Mouse (Mus musculus) CH12.LX (cell line): ENCODE results near the gene 1500009L16Rik.

ENCODE experiments used
- BHLHE40 ChIP-seq: IDR thresholded peaks from 2 replicates; pipeline ENCODE4 v1.6.1; 2011; ENCODE audit warnings: mild to moderate bottlenecking, low read depth, low read length, improper control_type of control experiment
- CTCF ChIP-seq, 2 experiments: IDR thresholded peaks in 1 of 2; conservative IDR thresholded peaks in 1 of 2; 2 replicates each; pipeline ENCODE4 v1.5.1; 2011 to 2012; ENCODE audit warnings: low read depth in 2 of 2, low read length in 2 of 2, improper control_type of control experiment in 1 of 2, inconsistent platforms in 1 of 2, mild to moderate bottlenecking in 1 of 2, moderate library complexity in 1 of 2
- EP300 ChIP-seq: IDR thresholded peaks from 2 replicates; pipeline ENCODE4 v1.6.1; 2011; ENCODE audit warnings: low read length, improper control_type of control experiment
- HCFC1 ChIP-seq: IDR thresholded peaks from 2 replicates; pipeline ENCODE4 v1.6.1; 2012; ENCODE audit warnings: low read depth, mild to moderate bottlenecking, inconsistent platforms, low read length, improper control_type of control experiment
- JUN ChIP-seq: IDR thresholded peaks from 2 replicates; pipeline ENCODE4 v1.6.1; 2011; ENCODE audit warnings: low read depth, mild to moderate bottlenecking, low read length, improper control_type of control experiment, moderate library complexity; ENCODE audit not compliant: insufficient read depth
- KAT2A ChIP-seq: IDR thresholded peaks from 2 replicates; pipeline ENCODE4 v1.6.1; 2012; ENCODE audit warnings: low read length, improper control_type of control experiment, inconsistent platforms; ENCODE audit not compliant: insufficient replicate concordance
- MYC ChIP-seq: IDR thresholded peaks from 2 replicates; pipeline ENCODE4 v1.6.1; 2011; ENCODE audit warnings: low read depth, mild to moderate bottlenecking, improper control_type of control experiment, low read length
- NRF1 ChIP-seq: IDR thresholded peaks from 2 replicates; pipeline ENCODE4 v1.6.1; 2014; ENCODE audit warnings: low read depth, mild to moderate bottlenecking, inconsistent platforms, low read length, improper control_type of control experiment, moderate library complexity
- POLR2A ChIP-seq: IDR thresholded peaks from 2 replicates; pipeline ENCODE4 v1.6.1; 2011; ENCODE audit warnings: low read depth, mild to moderate bottlenecking, improper control_type of control experiment, low read length
- TBP ChIP-seq: conservative IDR thresholded peaks from 2 replicates; pipeline ENCODE4 v1.6.1; 2011; ENCODE audit warnings: low read depth, low read length, improper control_type of control experiment
- TCF12 ChIP-seq: IDR thresholded peaks from 2 replicates; pipeline ENCODE4 v1.6.1; 2014; ENCODE audit warnings: low read depth, mild to moderate bottlenecking, inconsistent platforms, low read length, improper control_type of control experiment
- ZC3H11A ChIP-seq: IDR thresholded peaks from 2 replicates; pipeline ENCODE4 v1.6.1; 2012; ENCODE audit warnings: low read depth, mild to moderate bottlenecking, inconsistent platforms, low read length, improper control_type of control experiment
- ZKSCAN1 ChIP-seq: IDR thresholded peaks from 2 replicates; pipeline ENCODE4 v1.6.1; 2012; ENCODE audit warnings: low read depth, inconsistent platforms, low read length, improper control_type of control experiment, borderline replicate concordance
- ZNF384 ChIP-seq: IDR thresholded peaks from 2 replicates; pipeline ENCODE4 v1.6.1; 2012; ENCODE audit warnings: low read depth, low read length, improper control_type of control experiment, inconsistent platforms

DNA sequence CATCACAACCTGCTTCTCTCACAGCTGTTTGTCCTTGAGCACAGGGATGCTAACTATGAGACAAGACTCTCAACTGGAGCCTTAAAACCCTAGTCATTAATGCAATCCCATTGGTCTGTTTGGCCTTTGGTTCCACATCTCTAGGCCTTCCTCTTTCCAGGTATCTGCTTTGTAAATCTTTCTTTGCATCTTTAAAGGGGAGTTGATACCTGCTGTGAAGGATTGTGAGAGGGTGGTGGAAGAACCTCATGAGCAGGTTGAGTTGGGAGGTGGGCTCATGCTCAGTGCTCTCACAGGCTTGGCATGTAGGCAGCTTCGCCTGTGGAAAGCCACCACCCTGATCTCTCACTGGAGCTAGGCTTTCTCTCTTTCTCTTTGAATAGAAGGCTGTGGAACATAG is 30.4 kb downstream of the 1500009L16Rik start:
- no peak for TF ChIP-seq TCF12
- TF ChIP-seq POLR2A = no peak
- TF ChIP-seq TBP = no peak
- no peak for TF ChIP-seq CTCF (conservative IDR thresholded peaks at IDR 0.05 in 1 of 2, IDR thresholded peaks at IDR 0.05 in 1 of 2; ENCODE audit: low read depth in 2 of 2, low read length in 2 of 2)
- TF ChIP-seq ZC3H11A = no peak
- no peak for TF ChIP-seq EP300
- no peak for TF ChIP-seq BHLHE40
- TF ChIP-seq JUN = no peak
- TF ChIP-seq HCFC1 = no peak
- TF ChIP-seq MYC = no peak
- no peak for TF ChIP-seq KAT2A
- no peak for TF ChIP-seq ZKSCAN1
- no peak for TF ChIP-seq NRF1
- TF ChIP-seq ZNF384 = no peak
